Mouse (Mus musculus) embryonic facial prominence, embryonic 15.5 days (tissue): ENCODE measurements at regions not wholly inside any gene's neighbourhood (a gene's known extent, or its start where the extent isn't known, plus 50 kb on each side); places are given as distances from the start of the nearest gene placed in this dataset.
"Not testable (repeated sequence)": the region's sequence is repeated elsewhere in the genome, so short reads cannot be mapped to it uniquely, and the experiment has no call there.

Experiments
- ATAC-seq: fragments of 200-750 bp; cut with Nextera tagmentation; 2 replicates; pipeline ENCODE4 v1.8.0; 2017; ENCODE audit warnings: low read depth, moderate TSS enrichment; ENCODE audit not compliant: insufficient number of reproducible peaks, low FRiP score, low TSS enrichment
- H3K27ac ChIP-seq: fragments of 300-500 bp; sonication (generic); replicated peaks from 2 replicates; pipeline ENCODE4 v1.5.1; 2015; ENCODE audit warnings: mild to moderate bottlenecking, inconsistent platforms
- H3K27me3 ChIP-seq: fragments of 300-500 bp; sonication (generic); 2 replicates; pipeline ENCODE4 v1.6.1; 2015; ENCODE audit warnings: inconsistent platforms
- H3K36me3 ChIP-seq: fragments of 300-500 bp; sonication (generic); 2 replicates; pipeline ENCODE4 v1.6.1; 2015; ENCODE audit warnings: mild to moderate bottlenecking, inconsistent platforms
- H3K4me1 ChIP-seq: fragments of 300-500 bp; sonication (generic); 2 replicates; pipeline ENCODE4 v1.6.1; 2015; ENCODE audit warnings: inconsistent platforms
- H3K4me2 ChIP-seq: fragments of 300-500 bp; sonication (generic); replicated peaks from 2 replicates; pipeline ENCODE4 v1.6.1; 2015; ENCODE audit warnings: mild to moderate bottlenecking, inconsistent platforms
- H3K4me3 ChIP-seq: fragments of 300-500 bp; sonication (generic); replicated peaks from 2 replicates; pipeline ENCODE4 v1.5.1; 2015; ENCODE audit warnings: mild to moderate bottlenecking, inconsistent platforms
- H3K9ac ChIP-seq: fragments of 300-500 bp; sonication (generic); 2 replicates; pipeline ENCODE4 v1.6.1; 2015; ENCODE audit warnings: inconsistent platforms
- H3K9me3 ChIP-seq: fragments of 300-500 bp; sonication (generic); replicated peaks from 2 replicates; pipeline ENCODE4 v1.6.1; 2016; ENCODE audit warnings: inconsistent platforms
- WGBS: fragments of 180-500 bp; shearing (Covaris S2); methylation state at CpG from one replicate; pipeline ENCODE4 v1.1.7; 2015; 5-methylcytosine and 5-hydroxymethylcytosine counted together

DNA sequence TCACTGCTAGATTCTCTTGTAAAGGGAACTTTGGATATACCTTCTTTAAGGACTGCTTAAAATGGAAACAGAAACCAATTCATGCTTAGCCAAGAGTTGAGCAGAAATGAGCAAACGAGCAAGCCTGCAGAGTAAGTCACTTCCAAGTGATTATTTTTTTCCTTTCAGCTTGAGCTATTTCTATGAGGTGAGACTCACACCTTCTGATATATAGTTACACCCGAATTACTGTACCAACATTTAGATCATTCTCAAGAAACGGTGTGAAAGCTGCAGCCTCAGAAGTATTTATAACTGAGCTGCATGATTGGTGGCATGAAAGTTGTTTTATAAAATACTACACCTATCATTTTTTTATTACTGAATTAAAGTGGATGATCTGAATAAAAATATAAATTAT is 771.9 kb upstream of the 4930452B06Rik start:
- Histone ChIP-seq H3K4me1 (no peaks in the 10 kb centered on the region), H3K27me3 (no peaks in the 10 kb centered on the region), H3K4me3 (no peak overlapping the region), H3K9me3 (no peaks in the 10 kb centered on the region), H3K36me3 (no peaks in the 10 kb centered on the region), H3K27ac (no peak overlapping the region), H3K9ac (no peak overlapping the region), H3K4me2 (no peak overlapping the region)
- 69% methylated on average over 3 of the region's 3 CpGs for WGBS
- no peak for ATAC-seq

- H3K27me3 ChIP-seq: no peaks in the 10 kb centered on the region
- H3K4me3 ChIP-seq: no peak overlapping the region
- WGBS: 65% methylated on average over 2 of the region's 2 CpGs
- H3K9me3 ChIP-seq: no peaks in the 10 kb centered on the region
- ATAC-seq: no peak
- H3K27ac ChIP-seq: no peak overlapping the region
- no peak overlapping the region for H3K4me2 ChIP-seq
- H3K4me1 ChIP-seq: no peaks in the 10 kb centered on the region
- H3K9ac ChIP-seq: no peak overlapping the region
- H3K36me3 ChIP-seq: no peaks in the 10 kb centered on the region
Measured at GRCm38 (mm10) chr14:9435136-9435535, 769.1 kb upstream of the 4930452B06Rik start.

DNA sequence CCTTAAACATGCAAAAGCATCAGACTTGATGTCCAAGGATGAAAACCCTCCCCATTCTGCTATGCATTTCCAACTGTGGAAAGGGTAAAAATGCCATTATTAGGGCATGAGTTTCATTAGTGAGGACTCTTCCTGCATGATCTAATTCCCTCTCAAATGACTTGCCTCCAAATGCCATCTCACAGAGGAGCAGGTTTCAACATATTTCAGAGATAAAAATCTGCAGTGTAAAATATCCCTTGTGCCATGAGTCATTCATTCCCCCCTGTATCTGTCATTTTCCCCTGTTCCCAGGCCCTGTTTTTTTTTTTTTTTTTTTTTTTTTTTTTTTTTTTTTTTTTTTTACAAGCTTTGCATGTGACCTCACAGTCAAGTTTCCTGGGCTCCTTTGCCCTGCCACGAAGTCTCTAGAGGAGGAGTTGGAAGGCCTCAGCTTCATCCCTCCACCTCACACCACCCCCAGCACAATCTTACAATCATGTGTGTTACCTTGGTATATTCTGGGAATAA is 767.1 kb upstream of the 4930452B06Rik start:
- Histone ChIP-seq H3K27ac (no peak overlapping the region), H3K27me3 (no peaks in the 10 kb centered on the region), H3K4me1 (no peaks in the 10 kb centered on the region), H3K9me3 (no peaks in the 10 kb centered on the region), H3K4me3 (no peak overlapping the region), H3K4me2 (no peak overlapping the region), H3K9ac (no peak overlapping the region), H3K36me3 (no peaks in the 10 kb centered on the region)
- WGBS: 50% methylated on average over 1 of the region's 1 CpGs
- ATAC-seq: no peak

DNA sequence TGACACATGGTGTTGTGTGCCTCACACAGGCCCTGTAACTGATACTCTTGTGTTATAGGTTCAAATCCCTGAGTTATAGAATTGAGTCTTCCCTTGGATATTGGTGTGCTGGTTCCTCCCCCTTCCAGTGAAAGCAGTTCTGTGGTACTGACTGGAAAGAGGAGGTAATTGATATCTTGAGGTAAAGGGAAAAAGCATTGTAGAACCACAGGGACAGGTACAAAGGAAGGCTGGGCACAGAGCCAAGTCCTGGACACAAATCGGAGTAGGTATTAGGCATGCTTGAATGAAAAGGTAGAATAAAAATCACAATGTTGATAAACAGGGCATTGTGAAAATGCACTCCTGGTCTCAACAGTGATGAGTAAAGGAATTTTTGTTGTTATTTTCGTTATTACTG is 765.8 kb upstream of the 4930452B06Rik start:
- ATAC-seq: no peak
- Histone ChIP-seq H3K9ac (no peak overlapping the region), H3K27me3 (no peaks in the 10 kb centered on the region), H3K36me3 (no peaks in the 10 kb centered on the region), H3K27ac (no peak overlapping the region), H3K9me3 (no peaks in the 10 kb centered on the region), H3K4me1 (no peaks in the 10 kb centered on the region), H3K4me2 (no peak overlapping the region), H3K4me3 (no peak overlapping the region)
- 70% methylated on average over 2 of the region's 2 CpGs for WGBS

DNA sequence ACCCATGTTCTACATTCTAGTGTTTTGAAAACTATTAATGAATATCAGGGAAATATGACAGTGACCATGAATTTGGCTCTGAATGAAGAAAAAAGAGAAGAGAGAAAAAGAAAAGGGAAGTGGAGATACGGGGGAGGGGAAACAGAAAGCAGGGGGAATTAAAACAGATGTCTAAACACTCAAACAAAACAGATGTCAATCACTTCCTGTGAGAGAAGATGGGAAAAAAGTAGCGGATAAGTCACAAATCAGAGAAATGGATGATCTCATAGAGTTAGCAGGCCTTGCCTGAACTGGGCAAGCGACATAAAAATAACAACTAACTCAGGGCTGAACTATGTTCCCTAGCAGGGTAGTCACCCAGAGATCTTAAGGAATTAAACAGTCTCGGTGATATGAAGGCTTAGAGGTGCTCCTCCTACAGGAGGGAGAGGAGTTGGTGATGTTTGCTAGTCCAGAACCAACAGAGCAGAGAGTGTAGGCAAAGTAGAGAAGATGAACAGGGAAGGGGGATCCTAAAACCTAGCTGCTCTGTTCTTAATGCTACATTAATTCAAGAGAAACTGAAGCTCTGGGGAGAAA is 745.9 kb upstream of the 4930452B06Rik start:
- Histone ChIP-seq H3K27ac (no peak overlapping the region), H3K4me1 (no peaks in the 10 kb centered on the region), H3K27me3 (no peaks in the 10 kb centered on the region), H3K9ac (no peak overlapping the region), H3K4me2 (no peak overlapping the region), H3K4me3 (no peak overlapping the region), H3K9me3 (no peaks in the 10 kb centered on the region), H3K36me3 (no peaks in the 10 kb centered on the region)
- ATAC-seq: no peak
- WGBS: 47% methylated on average over 4 of the region's 4 CpGs

GRCm38 (mm10) chr14:9403688-9404087 is 737.6 kb upstream of the 4930452B06Rik start:
- ATAC-seq: no peak
- 81% methylated on average over 7 of the region's 7 CpGs for WGBS
- Histone ChIP-seq H3K27ac (no peak overlapping the region), H3K4me2 (no peak overlapping the region), H3K9ac (no peak overlapping the region), H3K27me3 (no peaks in the 10 kb centered on the region), H3K9me3 (no peaks in the 10 kb centered on the region), H3K36me3 (no peaks in the 10 kb centered on the region), H3K4me3 (no peak overlapping the region), H3K4me1 (no peaks in the 10 kb centered on the region)

GRCm38 (mm10) chr14:9400861-9401260 is 734.8 kb upstream of the 4930452B06Rik start:
- Histone ChIP-seq H3K36me3 (no peaks in the 10 kb centered on the region), H3K4me1 (no peaks in the 10 kb centered on the region), H3K4me3 (no peak overlapping the region), H3K9me3 (no peaks in the 10 kb centered on the region), H3K4me2 (no peak overlapping the region), H3K27me3 (no peaks in the 10 kb centered on the region), H3K27ac (no peak overlapping the region), H3K9ac (no peak overlapping the region)
- 76% methylated on average over 1 of the region's 1 CpGs for WGBS
- ATAC-seq: no peak

- 13% methylated on average over 4 of the region's 4 CpGs for WGBS
- Histone ChIP-seq H3K9ac (no peak overlapping the region), H3K4me3 (no peak overlapping the region), H3K4me2 (no peak overlapping the region), H3K27me3 (no peaks in the 10 kb centered on the region), H3K9me3 (no peaks in the 10 kb centered on the region), H3K4me1 (no peaks in the 10 kb centered on the region), H3K36me3 (no peaks in the 10 kb centered on the region), H3K27ac (no peak overlapping the region)
- ATAC-seq: no peak
Measured at GRCm38 (mm10) chr14:9393271-9393771, 727.3 kb upstream of the 4930452B06Rik start.

- not testable (repeated sequence) for ATAC-seq, H3K4me3 ChIP-seq, H3K27ac ChIP-seq, H3K27me3 ChIP-seq, H3K36me3 ChIP-seq, H3K4me1 ChIP-seq, H3K9ac ChIP-seq, H3K4me2 ChIP-seq, H3K9me3 ChIP-seq
- 97% methylated on average over 5 of the region's 5 CpGs for WGBS
Measured at GRCm38 (mm10) chr14:9389878-9390536, 724.0 kb upstream of the 4930452B06Rik start.

DNA sequence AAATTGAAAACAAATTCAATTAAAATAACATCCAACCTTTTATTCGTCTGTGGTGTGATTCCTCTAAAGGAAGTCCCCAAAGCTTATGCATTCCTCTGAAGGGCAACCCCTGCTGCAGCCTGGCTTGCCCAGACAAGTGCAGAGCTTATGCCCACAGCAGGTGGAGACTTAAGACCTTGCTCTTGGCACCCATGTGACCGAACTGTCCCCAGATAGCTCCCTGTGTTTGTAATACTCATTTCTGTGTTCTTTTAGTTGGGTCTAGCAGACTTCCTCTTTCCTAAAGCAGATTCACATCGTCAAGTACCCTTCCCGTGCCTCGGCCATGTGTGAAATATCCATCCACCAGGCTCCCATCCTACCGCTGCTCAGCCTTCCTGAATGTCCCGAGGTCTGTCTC is 723.1 kb upstream of the 4930452B06Rik start:
- no peaks in the 10 kb centered on the region for H3K9me3 ChIP-seq
- H3K9ac ChIP-seq: no peak overlapping the region
- no peaks in the 10 kb centered on the region for H3K27me3 ChIP-seq
- no peaks in the 10 kb centered on the region for H3K4me1 ChIP-seq
- 75% methylated on average over 7 of the region's 7 CpGs for WGBS
- no peak overlapping the region for H3K4me3 ChIP-seq
- ATAC-seq: no peak
- no peak overlapping the region for H3K4me2 ChIP-seq
- H3K36me3 ChIP-seq: no peaks in the 10 kb centered on the region
- H3K27ac ChIP-seq: no peak overlapping the region
